Mouse (Mus musculus) thymus, adult 18-20 months (tissue): Measurements from ENCODE around the gene Gm49366.
"Not testable (repeated sequence)": the region's sequence is repeated elsewhere in the genome, so short reads cannot be mapped to it uniquely, and the experiment has no call there.

Source experiments
- DNase-seq, 2 experiments: peaks; one replicate each; pipeline ENCODE4 v3.0.0; 2022; ENCODE audit warnings: mixed read lengths in 2 of 2

Gm49366 gene

DNA sequence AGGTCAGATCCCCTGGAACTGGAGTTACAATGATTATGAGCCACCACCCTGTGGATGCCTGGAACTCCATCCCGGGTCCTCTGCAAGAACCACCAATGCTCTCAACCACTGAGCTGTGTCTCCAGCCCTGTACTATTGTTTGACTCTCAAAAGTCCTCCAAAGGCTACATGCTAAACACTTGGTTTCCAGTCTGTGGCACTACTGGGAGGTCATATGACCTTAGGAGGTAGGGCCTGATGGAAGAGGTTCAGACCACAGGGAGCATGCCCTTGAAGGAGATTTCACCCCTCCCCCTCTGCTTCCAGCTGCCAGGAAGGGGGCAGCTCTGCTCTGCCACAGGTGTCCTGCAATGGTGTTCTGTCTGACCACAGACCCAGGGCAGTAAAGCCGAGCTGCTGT is 5.4 kb upstream of the Gm49366 start:
- not testable (repeated sequence) for DNase-seq

DNA sequence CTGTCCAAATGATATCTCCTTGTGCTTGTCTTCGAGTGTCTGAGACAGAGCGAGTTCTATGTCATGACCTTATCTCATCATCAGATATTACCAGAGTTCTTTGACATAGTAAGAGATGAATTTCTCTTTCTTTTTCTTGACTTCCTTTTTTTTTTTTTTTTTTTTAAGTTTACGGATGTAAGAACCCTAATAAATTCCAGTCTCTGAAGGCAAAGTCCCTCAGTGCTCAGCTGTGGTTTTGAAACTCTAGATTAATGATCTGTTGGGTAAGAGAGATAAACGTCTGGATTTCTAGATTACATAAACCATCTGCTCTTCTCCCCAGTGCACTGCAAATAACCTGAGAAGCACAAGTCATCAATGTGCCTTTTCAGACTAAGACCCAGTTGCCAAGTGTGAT is 4.6 kb upstream of the Gm49366 start:
- DNase-seq = no peak

DNA sequence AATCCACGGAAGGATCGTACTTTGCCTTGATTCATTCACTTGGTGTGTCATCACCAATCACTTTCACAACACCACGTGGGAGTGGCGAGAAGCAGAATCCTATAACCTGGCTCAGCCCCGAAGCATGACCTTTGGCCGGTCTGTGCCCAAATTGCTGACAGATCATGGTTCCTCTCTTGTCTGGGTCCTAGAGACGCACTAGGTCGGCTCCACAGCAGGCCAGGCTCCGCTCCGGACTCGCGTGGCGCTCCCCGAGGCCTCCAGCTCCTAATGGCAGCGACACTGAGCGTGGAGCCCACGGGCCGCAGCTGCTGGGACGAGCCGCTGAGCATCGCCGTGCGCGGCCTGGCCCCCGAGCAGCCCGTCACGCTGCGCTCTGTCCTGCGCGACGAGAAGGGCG is 494 bp upstream of the Gm49366 start, which contains the start of gene Acot4:
Gene Acot4, plus strand, starts transcription at position 139 of the 400 bp plus-strand sequence.
- not testable (repeated sequence) for DNase-seq

DNA sequence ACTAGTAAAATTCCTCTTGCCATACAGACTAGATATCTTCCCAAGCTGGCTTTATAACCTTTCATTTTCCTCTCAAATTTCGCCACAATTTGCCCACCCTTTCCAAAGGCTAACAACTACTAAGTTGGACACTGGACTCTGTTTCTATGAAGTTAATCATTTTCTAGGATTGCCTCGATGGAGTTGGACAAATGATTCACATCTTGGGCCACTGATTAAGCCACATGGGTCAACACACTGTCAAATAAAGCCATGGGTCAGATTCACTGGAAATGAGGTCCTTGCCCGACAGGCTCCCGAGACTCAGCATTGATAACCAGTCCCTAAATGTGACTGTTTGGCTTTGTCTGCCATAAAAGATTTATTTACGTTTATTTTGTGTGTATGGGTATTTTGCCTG is 3.5 kb downstream of the Gm49366 start:
- no peak for DNase-seq

DNA sequence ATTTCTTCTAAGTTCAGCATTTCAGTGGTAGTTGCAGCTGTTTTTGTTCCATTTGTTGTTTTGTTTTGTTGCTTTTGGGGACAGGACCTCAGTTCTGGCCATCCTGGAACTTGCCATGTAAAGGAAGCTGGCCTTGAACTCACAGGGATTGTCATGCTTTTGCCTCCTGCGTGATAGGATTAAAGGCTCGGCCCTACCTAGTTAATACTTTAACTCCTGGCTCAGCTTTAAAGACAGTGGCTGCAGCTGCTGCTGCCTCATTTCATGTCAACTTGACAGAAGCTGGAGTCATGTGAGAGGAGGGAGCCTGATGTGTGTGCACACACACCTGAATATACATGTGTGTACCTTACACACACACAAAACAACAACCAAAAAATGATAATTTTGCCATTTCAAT is 5.3 kb downstream of the Gm49366 start:
- DNase-seq = no peak

GRCm38 (mm10) chr12:84046906-84047305 is 8.2 kb downstream of the Gm49366 start:
- no peak for DNase-seq

- not testable (repeated sequence) for DNase-seq
Measured at GRCm38 (mm10) chr12:84050744-84051143, 12.0 kb downstream of the Gm49366 start.

- no peak for DNase-seq
Measured at GRCm38 (mm10) chr12:84051937-84052474, 13.3 kb downstream of the Gm49366 start, which contains the start of gene Acot3. Gene Acot3, plus strand, starts transcription at chr12:84052144.

DNA sequence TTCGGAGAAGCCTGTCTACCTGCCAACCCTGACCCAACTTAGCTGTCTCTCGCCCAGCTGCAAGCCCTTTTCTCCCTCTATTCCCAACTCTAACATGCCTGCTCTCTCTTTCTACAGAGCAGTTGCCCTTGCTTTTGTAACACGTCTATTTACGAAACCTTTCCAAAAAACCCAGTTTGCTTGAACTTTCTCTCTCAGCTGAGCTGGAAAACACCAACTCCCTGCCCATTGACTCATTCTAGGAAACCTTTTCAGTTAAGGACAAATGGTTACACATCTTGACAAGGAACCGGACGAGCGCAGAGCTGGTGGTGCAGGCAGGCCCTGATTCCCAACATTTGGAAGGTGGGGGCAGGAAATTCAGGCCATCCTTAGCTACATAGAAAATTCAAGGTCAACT is 13.9 kb downstream of the Gm49366 start:
- DNase-seq = no peak

GRCm38 (mm10) chr12:84053173-84053572 is 14.4 kb downstream of the Gm49366 start:
- no peak for DNase-seq

GRCm38 (mm10) chr12:84053679-84054391 is 15.1 kb downstream of the Gm49366 start:
- no peak for DNase-seq

DNA sequence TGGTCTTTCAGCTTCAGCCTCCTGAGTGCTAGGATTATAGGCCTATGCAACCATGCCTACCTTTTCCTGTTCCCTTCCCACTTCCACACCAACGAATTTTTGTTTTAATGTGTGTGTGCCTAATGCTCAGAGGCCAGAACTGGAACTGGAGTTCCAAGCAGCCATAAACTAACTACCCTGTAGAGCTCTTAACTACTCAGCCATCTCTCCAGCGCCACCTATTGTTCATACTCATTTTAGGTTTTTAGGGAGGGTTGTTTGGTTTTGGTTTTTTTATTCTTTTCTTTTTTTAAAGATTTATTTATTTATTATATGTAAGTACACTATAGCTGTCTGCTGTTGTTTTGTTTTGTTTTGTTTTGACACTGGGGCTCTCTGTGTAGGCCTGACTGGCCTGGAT is 22.2 kb downstream of the Gm49366 start:
- DNase-seq = no peak

DNA sequence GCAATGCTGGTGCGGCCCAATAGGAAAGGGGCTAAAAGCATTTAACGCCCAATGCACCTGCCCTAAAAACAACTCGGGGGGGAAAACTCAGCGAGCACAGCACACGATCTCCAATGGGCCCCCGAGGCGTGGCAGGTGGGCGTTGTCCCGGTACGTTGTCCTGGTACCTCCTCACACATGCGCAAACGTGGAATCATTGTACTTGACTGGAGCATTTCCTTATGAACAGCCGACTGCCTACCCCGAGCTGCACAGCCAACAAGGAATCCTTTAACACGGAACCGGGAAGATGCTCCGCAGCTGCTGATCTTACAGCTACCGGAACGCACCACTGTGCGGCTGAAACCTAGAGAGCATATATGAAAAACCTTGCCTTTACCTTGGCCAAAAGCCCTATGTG is 23.6 kb downstream of the Gm49366 start:
- no peak for DNase-seq

- DNase-seq = no peak
Measured at GRCm38 (mm10) chr12:84063228-84063627, 24.5 kb downstream of the Gm49366 start.

- no peak for DNase-seq
Measured at GRCm38 (mm10) chr12:84063833-84064232, 25.1 kb downstream of the Gm49366 start.

DNA sequence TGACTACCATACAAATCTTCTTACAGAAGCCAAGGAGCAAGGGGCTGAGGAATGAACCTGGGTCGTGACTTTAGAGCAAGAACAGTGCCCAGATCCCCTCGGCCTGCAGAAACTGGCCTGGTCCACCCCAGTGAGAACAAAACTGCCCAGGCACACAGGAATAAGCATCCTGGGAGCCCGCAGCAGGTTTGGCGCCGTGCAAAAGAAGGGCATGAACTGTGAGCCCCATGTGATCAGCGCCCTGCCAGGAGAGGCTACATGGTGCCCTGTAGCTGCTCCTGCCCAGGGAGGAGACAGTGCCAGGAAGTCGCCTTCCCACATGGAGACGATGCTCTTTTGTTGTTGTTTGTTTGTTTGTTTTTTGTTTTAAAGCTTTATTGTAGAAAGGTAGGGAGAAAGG is 25.9 kb downstream of the Gm49366 start:
- DNase-seq = no peak

GRCm38 (mm10) chr12:84067752-84068151 is 29.0 kb downstream of the Gm49366 start:
- no peak for DNase-seq

- DNase-seq = no peak
Measured at GRCm38 (mm10) chr12:84068296-84068695, 29.6 kb downstream of the Gm49366 start.

DNA sequence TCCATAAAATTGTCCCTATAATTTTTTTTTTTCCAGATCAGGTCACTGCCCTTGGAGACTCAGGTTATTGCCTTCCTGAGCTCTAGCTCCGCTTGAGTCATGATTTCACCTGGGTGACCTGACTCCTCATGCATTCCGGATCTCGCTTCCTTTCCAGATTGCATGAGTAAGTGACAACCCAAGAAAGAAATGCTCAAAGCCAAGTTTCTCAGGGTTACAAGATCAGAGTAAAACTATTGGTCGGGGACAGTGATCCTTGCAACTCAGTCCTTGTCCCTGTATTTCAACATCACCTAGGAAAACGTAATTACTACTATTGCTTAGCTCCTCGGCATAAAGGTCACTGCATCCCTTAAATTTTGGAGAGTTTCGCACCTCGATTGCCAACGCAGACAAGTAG is 30.3 kb downstream of the Gm49366 start, which contains the start of gene Acot5:
Gene Acot5, plus strand, starts transcription at position 340 of the 400 bp plus-strand sequence.
- DNase-seq = no peak

GRCm38 (mm10) chr12:84069582-84069981 is 30.8 kb downstream of the Gm49366 start:
- DNase-seq = peak; percentile 7 to 11

- DNase-seq = no peak
Measured at GRCm38 (mm10) chr12:84071696-84072095, 33.0 kb downstream of the Gm49366 start.

DNA sequence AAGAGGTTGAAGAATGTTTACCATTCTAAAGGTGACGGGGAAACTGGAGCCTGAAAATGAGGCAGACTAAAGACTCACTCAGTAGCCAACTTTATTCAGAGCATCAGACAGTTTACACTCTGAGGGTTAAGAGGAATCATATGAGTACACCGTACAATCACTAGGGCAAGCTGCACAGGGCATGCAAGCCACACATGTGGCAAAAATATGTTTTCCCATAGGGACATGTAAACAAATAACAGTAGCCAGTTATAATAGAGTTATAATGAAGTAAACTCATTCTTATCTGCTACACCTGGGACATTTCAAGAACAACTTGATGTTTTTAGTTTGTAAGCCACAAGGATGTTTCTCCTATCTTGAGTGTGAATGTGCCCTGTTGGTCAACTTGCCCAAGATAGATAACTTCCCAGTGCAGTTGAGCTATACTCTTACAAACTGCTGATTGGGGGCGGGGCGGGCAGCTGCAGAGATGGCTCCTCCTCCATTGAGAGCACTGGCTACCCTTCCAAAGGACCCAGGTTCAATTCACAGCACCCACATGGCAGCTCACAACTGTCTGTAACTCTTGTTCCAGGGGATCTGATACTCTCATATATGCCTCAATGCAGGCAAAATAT is 38.7 kb downstream of the Gm49366 start:
- no peak for DNase-seq

DNA sequence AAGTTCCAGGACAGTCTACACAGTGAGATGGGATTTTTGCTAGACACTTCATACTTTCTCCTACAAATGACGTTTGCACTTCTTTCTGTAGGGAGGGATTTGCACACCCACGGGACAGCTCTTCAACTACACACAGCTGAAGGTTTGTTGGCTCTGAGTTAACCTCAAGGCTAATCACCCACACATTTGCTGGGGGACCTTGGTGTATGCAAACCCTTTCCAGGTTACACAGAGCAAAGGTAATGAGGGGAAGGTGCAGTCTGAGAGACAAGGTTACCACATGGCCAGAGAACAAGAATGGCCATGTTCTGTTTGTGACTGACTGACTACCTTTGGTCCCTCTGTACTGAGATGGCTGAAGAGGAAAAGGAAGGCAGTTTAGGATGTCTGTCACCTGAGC is 45.1 kb downstream of the Gm49366 start:
- DNase-seq = no peak

DNA sequence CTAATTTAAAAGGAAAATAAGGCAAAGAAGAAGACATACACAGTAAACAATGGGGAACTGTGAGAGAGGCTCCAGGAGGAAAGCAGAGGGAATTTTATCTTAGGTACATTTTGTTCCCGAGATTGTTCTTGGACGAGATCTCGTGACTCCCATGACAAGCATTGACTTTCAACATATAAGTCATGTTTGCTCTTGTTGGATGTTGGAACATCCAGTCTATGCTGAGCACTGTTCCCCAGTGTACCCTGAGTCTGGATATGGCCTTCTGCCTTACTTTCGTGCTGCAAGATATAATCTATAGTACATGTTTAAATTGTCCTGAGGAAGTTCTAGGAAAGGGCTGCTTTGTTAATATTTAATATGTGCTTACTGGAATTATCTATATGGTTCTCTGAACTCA is 45.8 kb downstream of the Gm49366 start:
- DNase-seq = no peak
